Mouse (Mus musculus) megakaryocyte, adult 5-6 weeks (primary cell): ENCODE results near the gene Pp2d1. TPM values are rescaled to one million over a fixed set of nuclear protein-coding genes. Genes with fewer than 3 reads are reported as not detected.
"Not testable (repeated sequence)": the region's sequence is repeated elsewhere in the genome, so short reads cannot be mapped to it uniquely, and the experiment has no call there.

ENCODE experiments used
- ATAC-seq: 2 replicates; pipeline ENCODE4 v1.8.0; 2016; ENCODE audit warnings: mild to moderate bottlenecking, inconsistent platforms; ENCODE audit not compliant: poor library complexity, severe bottlenecking
- total RNA-seq, 2 experiments: library from RNA; stranded (forward) in 1 of 2; stranded (reverse) in 1 of 2; fragments of 153-499, 151-499 nt in 1 of 2; fragments of 221-1000, 200-1000 nt in 1 of 2; gene quantifications; 2 replicates each; pipeline versions ENCODE4 v1.2.3 to v1.2.4; 2015 to 2017

Pp2d1 gene
- total RNA-seq (2015) = not detected in 2 replicates
- total RNA-seq (2017) = not detected in 2 replicates

GRCm38 (mm10) chr17:53539351-53539750 is at the start of gene Pp2d1:
Pp2d1 (minus strand) TSS chr17:53539451.
- not testable (repeated sequence) for ATAC-seq

GRCm38 (mm10) chr17:53588097-53588855 is 49.0 kb upstream of the Pp2d1 start:
- 0 out of 2 replicates have a peak, but pooled peaks have one; percentile 28 for ATAC-seq

- ATAC-seq = peak; percentile 77
Observed at GRCm38 (mm10) chr17:53587074-53587851, 48.0 kb upstream of the Pp2d1 start.

- no peak for ATAC-seq
Observed at GRCm38 (mm10) chr17:53583846-53584579, 44.8 kb upstream of the Pp2d1 start.

GRCm38 (mm10) chr17:53582805-53583204 is 43.6 kb upstream of the Pp2d1 start:
- ATAC-seq = no peak

GRCm38 (mm10) chr17:53582026-53582585 is 42.9 kb upstream of the Pp2d1 start:
- no peak for ATAC-seq

- no peak for ATAC-seq
Observed at GRCm38 (mm10) chr17:53580237-53580636, 41.0 kb upstream of the Pp2d1 start.

- no peak for ATAC-seq
Observed at GRCm38 (mm10) chr17:53579612-53580011, 40.4 kb upstream of the Pp2d1 start.

GRCm38 (mm10) chr17:53578776-53579175 is 39.5 kb upstream of the Pp2d1 start:
- ATAC-seq = peak; percentile 15; the same call in 1 of the 2 replicates

GRCm38 (mm10) chr17:53578249-53578648 is 39.0 kb upstream of the Pp2d1 start:
- no peak for ATAC-seq

GRCm38 (mm10) chr17:53577754-53578153 is 38.5 kb upstream of the Pp2d1 start:
- ATAC-seq = no peak

- ATAC-seq = no peak
Observed at GRCm38 (mm10) chr17:53577151-53577550, 37.9 kb upstream of the Pp2d1 start.

- ATAC-seq = no peak
Observed at GRCm38 (mm10) chr17:53573019-53573556, 33.8 kb upstream of the Pp2d1 start.

GRCm38 (mm10) chr17:53570932-53571331 is 31.7 kb upstream of the Pp2d1 start:
- not testable (repeated sequence) for ATAC-seq

- peak; percentile 66 for ATAC-seq
Observed at GRCm38 (mm10) chr17:53570361-53570875, 31.2 kb upstream of the Pp2d1 start.

- peak; percentile 10; the same call in 1 of the 2 replicates for ATAC-seq
Observed at GRCm38 (mm10) chr17:53569829-53570228, 30.6 kb upstream of the Pp2d1 start.

- ATAC-seq = no peak
Observed at GRCm38 (mm10) chr17:53568734-53569386, 29.6 kb upstream of the Pp2d1 start.

GRCm38 (mm10) chr17:53568118-53568517 is 28.9 kb upstream of the Pp2d1 start:
- peak; percentile 60 for ATAC-seq

- ATAC-seq = no peak
Observed at GRCm38 (mm10) chr17:53567346-53568101, 28.3 kb upstream of the Pp2d1 start.
